Mouse (Mus musculus) gastrocnemius, postnatal 4 days (tissue): ENCODE measurements around the gene Elavl2. TPM values are rescaled to one million over a fixed set of nuclear protein-coding genes. Genes with fewer than 3 reads are reported as not detected.
"Not testable (repeated sequence)": the region's sequence is repeated elsewhere in the genome, so short reads cannot be mapped to it uniquely, and the experiment has no call there.

Source experiments
- DNase-seq, 2 experiments: peaks; one replicate each; pipeline ENCODE4 v3.0.0; 2021 to 2022; ENCODE audit warnings: low spot score in 2 of 2, mixed read lengths in 2 of 2
- total RNA-seq, 2 experiments: library from RNA; stranded (reverse); gene quantifications; 2 replicates each; pipeline ENCODE4 v1.2.3; 2021

Elavl2 gene
- total RNA-seq, 2 experiments from 2014 or later: 2.1 to 2.6 TPM

GRCm38 (mm10) chr4:91349579-91349978, 51.0 kb downstream of the Elavl2 start:
- no peak for DNase-seq

DNA sequence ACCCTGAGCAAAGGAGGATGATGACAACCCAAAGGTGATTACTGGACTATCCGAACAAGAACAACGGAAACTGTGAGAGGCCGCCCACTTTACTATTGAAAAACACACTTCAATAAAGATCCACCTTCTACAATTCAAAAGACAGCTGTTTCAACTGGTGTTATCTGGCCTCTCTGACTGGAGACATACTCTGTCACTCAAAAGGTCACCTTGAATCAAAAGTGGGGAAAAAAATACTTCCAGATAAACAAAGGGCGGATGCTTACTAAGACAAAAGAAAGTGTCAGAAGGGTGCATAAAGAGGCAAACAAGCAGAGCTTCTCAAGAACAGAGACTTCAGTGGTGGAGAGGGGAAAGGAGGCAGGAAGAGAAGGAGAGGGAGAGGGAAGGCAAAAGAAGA, 66.4 kb downstream of the Elavl2 start:
- no peak for DNase-seq

GRCm38 (mm10) chr4:91310801-91311200, 89.8 kb downstream of the Elavl2 start:
- no peak for DNase-seq

GRCm38 (mm10) chr4:91297706-91298105, 102.9 kb downstream of the Elavl2 start:
- no peak for DNase-seq

DNA sequence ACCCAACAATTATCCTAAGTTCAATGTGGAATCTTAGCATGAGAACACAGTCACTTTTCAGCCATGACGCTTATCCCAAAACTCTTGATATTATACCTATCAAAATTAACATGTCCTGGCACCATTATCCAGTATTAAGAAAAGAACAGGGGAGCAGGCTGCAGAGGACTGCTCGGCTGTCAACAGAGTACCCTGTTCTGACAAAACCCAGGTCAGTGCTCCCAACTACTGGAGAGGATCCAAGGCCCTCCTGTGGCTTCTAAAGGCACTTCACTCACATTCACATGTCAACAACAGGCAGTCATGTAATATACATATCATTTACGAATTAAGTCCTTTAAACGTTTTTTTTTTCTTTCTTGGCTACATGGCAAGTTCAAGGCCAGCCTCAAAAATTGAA, 105.3 kb downstream of the Elavl2 start:
- no peak for DNase-seq

- no peak for DNase-seq
Measured at GRCm38 (mm10) chr4:91291526-91291925, 109.1 kb downstream of the Elavl2 start.

DNA sequence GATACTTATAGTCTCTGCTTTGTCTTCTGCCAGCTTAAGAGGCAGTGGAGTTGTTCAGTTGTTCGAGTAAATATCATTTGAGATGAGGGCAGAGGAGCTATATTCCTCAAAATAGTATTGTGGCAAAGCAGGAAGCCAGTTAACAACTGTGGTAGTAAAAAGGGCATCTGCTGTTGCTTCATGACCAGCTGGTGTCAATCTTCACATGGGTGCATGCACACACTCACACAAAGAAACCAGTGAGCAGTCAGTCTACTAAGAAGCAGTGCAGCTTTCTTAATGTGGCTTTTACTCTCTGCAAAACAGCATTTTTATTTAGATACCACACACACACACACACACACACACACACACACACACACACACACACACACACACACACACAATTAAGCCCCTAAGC, 110.2 kb downstream of the Elavl2 start:
- DNase-seq: no peak

GRCm38 (mm10) chr4:91289151-91289550, 111.4 kb downstream of the Elavl2 start:
- DNase-seq: no peak

- no peak for DNase-seq
Measured at GRCm38 (mm10) chr4:91268390-91268789, 132.2 kb downstream of the Elavl2 start.

GRCm38 (mm10) chr4:91263733-91264440, 136.7 kb downstream of the Elavl2 start:
- no peak for DNase-seq

DNA sequence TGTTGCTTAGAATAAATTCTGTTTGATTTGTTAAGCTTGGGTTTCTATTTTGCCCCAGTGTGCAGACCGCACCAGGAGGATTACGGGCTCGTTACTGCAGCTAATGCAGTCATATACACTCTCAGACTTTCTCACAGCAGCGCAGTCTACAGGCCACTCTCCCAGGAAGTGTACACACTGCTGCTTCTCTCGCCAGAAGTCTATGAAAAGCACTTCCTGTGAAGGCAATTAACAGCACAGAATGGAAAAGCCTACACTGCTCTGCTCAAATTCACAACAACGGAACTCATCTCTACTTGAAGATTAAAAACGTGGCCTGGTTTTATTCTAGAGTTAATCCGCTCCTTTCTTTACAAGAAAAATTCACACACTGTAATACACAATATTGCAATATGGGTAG, 137.7 kb downstream of the Elavl2 start:
- DNase-seq: no peak

- DNase-seq: no peak
Measured at GRCm38 (mm10) chr4:91260622-91261021, 140.0 kb downstream of the Elavl2 start.

DNA sequence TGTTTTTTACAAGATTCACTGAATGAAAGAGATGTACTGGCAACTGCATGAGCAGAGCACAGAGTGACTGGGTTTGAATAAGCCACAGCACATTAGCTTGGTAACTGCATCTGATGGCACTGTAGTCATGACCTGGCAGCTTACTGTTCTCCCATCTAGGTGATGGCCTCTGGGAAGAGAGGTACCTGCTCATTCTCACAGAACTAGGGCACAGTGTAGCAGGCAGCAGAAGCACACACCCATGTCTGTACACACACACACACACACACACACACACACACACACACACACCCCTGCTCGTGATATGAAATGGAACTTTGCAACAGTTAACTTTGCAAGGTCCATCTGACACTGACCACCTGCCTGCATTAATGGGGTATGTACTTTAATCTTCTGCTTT, 151.9 kb downstream of the Elavl2 start:
- DNase-seq: no peak

DNA sequence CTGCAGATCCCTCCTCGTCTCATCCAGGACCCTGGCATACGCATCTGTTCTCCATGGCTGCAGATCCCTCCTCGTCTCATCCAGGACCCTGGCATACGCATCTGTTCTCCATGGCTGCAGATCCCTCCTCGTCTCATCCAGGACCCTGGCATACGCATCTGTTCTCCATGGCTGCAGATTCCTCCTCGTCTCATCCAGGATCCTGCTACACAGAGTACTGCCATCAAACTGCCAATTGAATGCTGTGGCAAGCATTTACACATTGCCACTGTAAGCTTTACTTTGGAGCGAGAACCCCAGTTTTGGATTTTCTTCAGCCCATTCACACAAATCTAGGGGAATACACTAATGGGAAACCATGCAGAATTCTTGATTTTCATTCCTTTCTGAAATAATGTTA, 155.4 kb downstream of the Elavl2 start:
- DNase-seq: not testable (repeated sequence)

DNA sequence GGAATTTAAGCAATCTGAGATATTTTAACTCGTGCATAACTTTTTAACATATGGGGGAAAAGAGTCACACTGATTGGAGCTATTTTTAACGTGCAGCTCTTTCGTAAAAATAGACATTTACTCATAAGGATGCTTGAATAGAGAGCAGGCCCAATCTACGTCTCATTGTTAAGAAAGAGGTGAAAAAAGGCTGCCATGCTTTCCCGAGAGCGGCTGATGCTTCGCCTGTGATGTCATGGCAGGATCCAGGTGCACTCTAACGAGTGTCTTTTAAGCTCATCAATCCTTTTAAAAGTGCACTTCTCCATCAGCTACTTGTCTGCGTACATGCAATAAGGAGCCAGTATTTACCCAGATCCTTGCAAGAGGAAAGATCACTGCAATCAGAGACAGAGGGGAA, 156.0 kb downstream of the Elavl2 start:
- DNase-seq: no peak

DNA sequence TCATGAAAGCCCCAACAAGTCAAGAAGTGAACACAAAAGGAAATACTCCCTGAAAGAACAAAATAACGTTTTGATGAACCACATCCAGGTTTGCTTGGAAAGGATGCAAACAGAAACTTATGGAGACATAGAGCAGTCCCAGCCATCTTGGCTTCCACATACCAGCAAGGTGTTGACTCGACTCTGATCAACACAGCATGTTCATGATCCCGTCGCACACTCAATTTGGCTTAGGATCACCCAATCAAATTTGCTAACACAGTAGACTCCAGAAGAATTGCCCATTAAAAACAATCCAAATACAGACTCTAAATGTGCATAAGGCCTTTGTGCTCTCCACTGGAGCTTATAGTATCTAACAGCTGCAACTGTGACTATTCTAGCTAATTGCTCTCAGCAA, 156.7 kb downstream of the Elavl2 start:
- DNase-seq: no peak

DNA sequence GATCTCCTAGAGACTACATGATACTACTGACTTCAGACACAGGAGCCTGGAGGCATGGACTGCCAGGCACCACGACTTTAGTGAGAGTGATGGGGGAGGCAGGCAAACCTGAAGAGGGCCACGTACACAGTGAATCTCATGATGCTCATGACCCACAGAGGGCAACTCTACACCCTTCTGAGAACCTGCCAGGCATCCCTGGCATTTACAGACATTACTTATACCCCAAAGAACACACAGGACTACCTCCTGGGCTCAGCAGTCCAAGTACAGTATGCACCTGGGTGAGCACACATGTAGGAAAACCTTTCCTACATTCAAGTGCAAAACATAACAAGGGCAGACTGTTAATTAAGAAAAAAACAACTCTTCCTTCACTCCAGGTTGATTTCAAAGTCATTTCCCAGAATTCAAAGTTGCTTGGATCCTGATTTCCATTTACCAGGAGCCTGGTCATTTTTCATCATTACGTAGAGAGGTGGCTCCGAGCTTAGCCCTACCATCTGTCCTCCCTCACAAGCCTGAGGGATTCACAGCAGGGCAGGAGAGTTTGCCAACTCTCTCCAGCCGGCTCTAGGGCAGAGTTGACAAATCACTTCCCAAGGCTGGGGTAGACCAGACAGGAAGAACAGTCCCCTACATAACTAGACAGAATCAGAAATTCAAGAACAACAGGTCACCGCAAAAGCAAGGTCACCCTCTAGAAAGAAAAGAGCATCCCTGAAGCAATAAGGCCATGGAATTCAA, 161.7 kb downstream of the Elavl2 start:
- DNase-seq: no peak

GRCm38 (mm10) chr4:91236976-91237375, 163.6 kb downstream of the Elavl2 start:
- no peak for DNase-seq

GRCm38 (mm10) chr4:91234941-91235340, 165.6 kb downstream of the Elavl2 start:
- no peak for DNase-seq

DNA sequence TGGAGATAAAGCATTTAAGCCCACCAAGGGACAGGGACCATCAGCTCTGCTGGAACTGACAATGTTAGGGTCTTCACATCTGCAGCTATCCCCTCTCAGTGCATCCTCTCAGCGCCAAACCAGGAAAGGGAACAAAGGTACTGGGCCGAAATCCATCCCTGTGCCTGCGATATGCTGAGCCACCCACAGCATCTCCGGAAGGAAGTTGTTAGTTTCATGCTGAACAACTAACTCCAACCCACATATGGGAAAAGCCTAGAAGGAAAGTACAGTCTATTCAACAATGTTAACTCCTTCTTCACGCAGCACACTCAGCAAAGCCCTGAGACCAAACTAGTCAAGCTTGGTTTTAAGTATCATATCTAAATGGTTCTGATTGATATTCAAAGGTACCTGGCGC, 167.0 kb downstream of the Elavl2 start:
- DNase-seq: no peak

GRCm38 (mm10) chr4:91230439-91230863, 170.1 kb downstream of the Elavl2 start:
- no peak for DNase-seq

DNA sequence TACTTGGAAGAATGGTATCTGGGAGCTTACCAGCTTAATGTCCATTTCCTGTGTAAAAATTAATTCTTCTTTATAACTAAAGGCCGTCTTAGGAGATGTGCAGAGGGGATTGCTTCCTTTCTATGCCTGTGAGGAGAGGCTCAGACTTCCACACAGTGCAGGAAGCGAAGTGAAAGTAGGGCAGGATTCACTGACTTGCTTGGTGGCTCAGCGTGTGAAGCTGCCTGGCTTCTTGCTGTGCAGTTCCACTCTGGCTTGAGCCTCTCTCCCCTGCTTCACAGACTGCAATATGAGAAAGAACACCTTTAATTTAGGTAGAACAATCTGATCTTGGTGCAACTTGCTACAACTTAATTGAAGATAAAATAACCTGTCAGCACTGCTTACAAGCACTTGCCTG, 172.2 kb downstream of the Elavl2 start:
- DNase-seq: no peak

- DNase-seq: no peak
Measured at GRCm38 (mm10) chr4:91223811-91224210, 176.8 kb downstream of the Elavl2 start.
